Mouse (Mus musculus) lung, embryonic 14.5 days (tissue): Measurements from ENCODE around the gene Ltbp2. TPM values are rescaled to one million over a fixed set of nuclear protein-coding genes. Genes with fewer than 3 reads are reported as not detected.

ENCODE experiments used
- ATAC-seq: fragments of 200-750 bp; cut with Nextera tagmentation; 2 replicates; pipeline ENCODE4 v1.8.0; 2017; ENCODE audit warnings: mild to moderate bottlenecking, moderate TSS enrichment, moderate library complexity; ENCODE audit not compliant: insufficient read depth
- DNase-seq: peaks from one replicate; pipeline ENCODE4 v3.0.0-alpha.2; 2015
- H3K27ac ChIP-seq: fragments of 300-500 bp; sonication (generic); 2 replicates; pipeline ENCODE4 v1.5.1; 2014; ENCODE audit warnings: low read depth, mild to moderate bottlenecking, moderate library complexity
- H3K27me3 ChIP-seq: fragments of 300-500 bp; sonication (generic); 2 replicates; pipeline ENCODE4 v1.6.1; 2014; ENCODE audit warnings: low read length, control low read depth; ENCODE audit not compliant: insufficient read depth
- H3K36me3 ChIP-seq: fragments of 300-500 bp; sonication (generic); 2 replicates; pipeline ENCODE4 v1.6.1; 2014; ENCODE audit warnings: control low read depth; ENCODE audit not compliant: insufficient read depth
- H3K4me1 ChIP-seq: fragments of 300-500 bp; sonication (generic); 2 replicates; pipeline ENCODE4 v1.6.1; 2014; ENCODE audit warnings: antibody characterized with exemption, control low read depth; ENCODE audit not compliant: insufficient read depth
- H3K4me2 ChIP-seq: fragments of 300-500 bp; sonication (generic); 2 replicates; pipeline ENCODE4 v1.6.1; 2014; ENCODE audit warnings: mild to moderate bottlenecking
- H3K4me3 ChIP-seq: fragments of 300-500 bp; sonication (generic); 2 replicates; pipeline ENCODE4 v1.5.1; 2014; ENCODE audit warnings: low read depth, low read length
- H3K9ac ChIP-seq: fragments of 300-500 bp; sonication (generic); 2 replicates; pipeline ENCODE4 v1.6.1; 2014
- H3K9me3 ChIP-seq: fragments of 300-500 bp; sonication (generic); 2 replicates; pipeline ENCODE4 v1.6.1; 2016; ENCODE audit warnings: low read depth, low read length, control low read depth
- CTCF ChIP-seq: IDR thresholded peaks from 2 replicates; pipeline ENCODE4 v1.5.1; 2016; ENCODE audit warnings: antibody characterized with exemption, low read depth
- WGBS: fragments of 180-500 bp; shearing (Covaris S2); extraction: QIAGEN DNeasy Blood & Tissue Kit; methylation state at CpG from one replicate; pipeline ENCODE4 v1.1.7; 2014; 5-methylcytosine and 5-hydroxymethylcytosine counted together
- polyA plus RNA-seq: library from polyadenylated mRNA; unstranded; fragments of >200 nt; fragmentation: Nextera tagmentation; extraction: Ambion mirVana; gene quantifications from 2 replicates; pipeline ENCODE4 v1.2.1, GENCODE M21; 2014

Gene Ltbp2
- polyA plus RNA-seq, 1 experiment from 2014 or later, result 6.8 TPM

DNA sequence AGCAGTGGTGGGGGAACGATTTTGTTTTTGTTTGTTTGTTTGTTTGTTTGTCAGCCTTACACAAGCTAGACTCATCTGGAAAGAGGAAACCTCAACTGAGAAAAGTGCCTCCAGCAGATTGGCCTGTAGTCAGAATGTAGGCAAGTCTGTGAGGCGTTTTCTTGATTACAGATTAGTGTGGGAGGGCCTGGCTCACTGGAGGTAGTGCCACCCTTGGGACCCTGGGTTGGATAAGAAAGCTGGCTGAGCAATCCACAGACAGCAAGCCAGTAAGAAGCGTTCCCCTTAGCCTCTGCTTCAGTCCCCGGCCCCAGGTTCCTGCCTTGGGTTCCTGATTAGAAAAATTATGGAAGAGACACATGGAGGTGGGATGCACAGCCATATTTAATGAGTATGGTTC is 36.4 kb downstream of the Ltbp2 start:
- no peak for ATAC-seq
- no peaks in the 10 kb centered on the region for H3K4me1 ChIP-seq
- H3K4me3 ChIP-seq, result no peak overlapping the region
- 74% methylated on average over 4 of the region's 4 CpGs for WGBS
- no peaks in the 10 kb centered on the region for H3K36me3 ChIP-seq
- H3K4me2 ChIP-seq, result no peak overlapping the region
- H3K27me3 ChIP-seq, result no peaks in the 10 kb centered on the region
- no peaks in the 10 kb centered on the region for H3K9me3 ChIP-seq
- no peak overlapping the region for H3K27ac ChIP-seq
- H3K9ac ChIP-seq, result no peak overlapping the region
- no peak for DNase-seq
- no peak for TF ChIP-seq CTCF

GRCm38 (mm10) chr12:84835626-84836025 is 40.7 kb downstream of the Ltbp2 start:
- Histone ChIP-seq H3K4me2 (no peak overlapping the region), H3K27ac (peak overlapping the region; percentile 4; the same call in 1 of the 2 replicates), H3K36me3 (no peaks in the 10 kb centered on the region), H3K9me3 (no peaks in the 10 kb centered on the region), H3K9ac (no peak overlapping the region), H3K4me1 (no peaks in the 10 kb centered on the region), H3K27me3 (no peaks in the 10 kb centered on the region), H3K4me3 (no peak overlapping the region)
- no peak for TF ChIP-seq CTCF
- ATAC-seq (no peak), DNase-seq (no peak)
- WGBS, result 66% methylated on average over 5 of the region's 5 CpGs

DNA sequence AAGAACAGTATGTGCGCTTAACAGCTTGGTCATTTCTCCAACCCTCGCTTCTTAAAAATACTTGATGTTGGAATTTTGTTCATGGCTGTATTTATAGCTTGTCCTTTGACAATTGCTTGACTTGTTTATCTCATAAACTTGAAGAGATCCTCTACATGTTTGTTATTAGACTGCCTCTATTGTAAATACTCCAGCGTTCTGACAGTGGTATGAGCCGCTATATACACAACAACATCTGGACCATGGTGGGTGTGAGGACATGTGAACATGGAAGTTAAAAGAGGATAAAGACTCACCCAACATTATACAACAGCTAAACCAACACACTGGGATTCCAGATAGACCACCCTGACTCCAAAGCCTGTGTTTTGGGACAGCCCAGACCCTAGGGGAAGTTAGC is 41.6 kb downstream of the Ltbp2 start:
- Histone ChIP-seq H3K27me3 (no peaks in the 10 kb centered on the region), H3K9ac (no peak overlapping the region), H3K36me3 (no peaks in the 10 kb centered on the region), H3K4me3 (no peak overlapping the region), H3K4me1 (no peaks in the 10 kb centered on the region), H3K27ac (peak overlapping the region; percentile 4; the same call in 1 of the 2 replicates), H3K4me2 (no peak overlapping the region), H3K9me3 (no peaks in the 10 kb centered on the region)
- ATAC-seq, result peak; percentile 87
- TF ChIP-seq CTCF, result no peak
- 52% methylated on average over 4 of the region's 4 CpGs for WGBS
- DNase-seq, result peak; percentile 75

DNA sequence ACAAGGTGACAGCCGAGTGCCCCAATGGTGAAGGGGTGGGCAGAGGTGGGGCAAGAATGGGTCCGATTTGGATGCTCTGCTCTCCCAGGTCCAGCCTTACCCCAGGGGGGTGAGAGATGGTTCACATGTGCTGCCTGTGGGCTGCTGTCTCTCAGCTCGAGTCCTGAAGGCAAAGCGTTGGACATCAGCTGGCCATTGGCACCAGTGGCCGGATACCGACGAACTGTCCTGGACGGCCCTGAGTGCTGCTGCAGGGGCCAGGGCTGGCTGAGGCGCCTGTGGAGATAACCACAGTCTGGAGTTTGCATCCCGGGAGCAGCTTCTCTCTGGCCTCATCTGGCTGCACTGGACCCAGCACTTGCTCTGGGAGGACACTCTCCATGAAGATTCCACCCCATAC is 44.7 kb downstream of the Ltbp2 start:
- Histone ChIP-seq H3K27me3 (no peaks in the 10 kb centered on the region), H3K4me2 (no peak overlapping the region), H3K4me3 (no peak overlapping the region), H3K36me3 (no peaks in the 10 kb centered on the region), H3K4me1 (no peaks in the 10 kb centered on the region), H3K9me3 (no peaks in the 10 kb centered on the region), H3K27ac (no peak overlapping the region), H3K9ac (no peak overlapping the region)
- TF ChIP-seq CTCF, result no peak
- WGBS, result 70% methylated on average over 10 of the region's 10 CpGs
- ATAC-seq (no peak), DNase-seq (no peak)

DNA sequence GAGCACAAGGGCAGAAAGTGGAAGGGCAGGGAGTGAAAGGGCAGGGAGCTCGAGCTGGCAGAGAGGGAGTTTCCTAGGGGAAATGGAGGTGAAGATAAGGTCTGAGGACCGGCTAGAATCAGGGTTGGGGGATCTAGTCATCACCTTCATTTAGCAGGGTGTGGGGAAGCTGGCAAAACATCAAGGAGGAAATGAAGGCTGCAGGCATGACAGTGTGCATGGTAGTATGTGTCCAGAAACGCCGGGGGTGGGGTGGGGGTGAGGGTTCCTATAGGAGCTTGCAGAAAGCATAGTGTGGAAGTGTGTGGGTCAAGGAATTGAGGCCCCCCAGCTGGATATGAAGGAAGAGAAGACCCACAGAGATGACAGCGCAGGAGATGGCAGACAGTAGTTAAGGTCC is 45.2 kb downstream of the Ltbp2 start:
- TF ChIP-seq CTCF, result no peak
- WGBS, result 47% methylated on average over 5 of the region's 5 CpGs
- no peak for ATAC-seq
- no peak for DNase-seq
- no peaks in the 10 kb centered on the region for H3K27me3 ChIP-seq
- H3K36me3 ChIP-seq, result no peaks in the 10 kb centered on the region
- no peak overlapping the region for H3K4me2 ChIP-seq
- no peaks in the 10 kb centered on the region for H3K4me1 ChIP-seq
- H3K27ac ChIP-seq, result no peak overlapping the region
- H3K9ac ChIP-seq, result no peak overlapping the region
- H3K9me3 ChIP-seq, result no peaks in the 10 kb centered on the region
- H3K4me3 ChIP-seq, result no peak overlapping the region

DNA sequence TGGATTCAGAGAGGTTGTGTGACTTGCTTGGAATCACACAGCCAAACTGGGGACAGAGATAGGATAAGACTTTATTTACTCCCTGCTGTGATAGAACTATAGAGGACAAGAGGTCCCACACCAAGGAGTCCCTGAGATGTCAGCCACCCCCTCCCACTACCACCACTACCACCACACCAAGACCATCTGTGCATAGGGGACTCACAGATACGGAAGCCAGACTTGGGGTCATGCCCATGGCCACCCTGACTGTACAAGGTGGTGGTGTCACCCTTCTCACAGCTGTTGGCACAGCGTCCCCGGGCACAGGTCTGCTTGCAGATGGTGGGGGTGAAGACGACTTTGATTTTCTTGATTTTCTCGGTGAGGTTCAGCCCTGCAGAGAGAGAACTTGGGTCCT is 45.9 kb downstream of the Ltbp2 start:
- TF ChIP-seq CTCF, result no peak
- Histone ChIP-seq H3K4me2 (no peak overlapping the region), H3K27ac (no peak overlapping the region), H3K27me3 (no peaks in the 10 kb centered on the region), H3K4me3 (no peak overlapping the region), H3K4me1 (no peaks in the 10 kb centered on the region), H3K9ac (no peak overlapping the region), H3K36me3 (no peaks in the 10 kb centered on the region), H3K9me3 (no peaks in the 10 kb centered on the region)
- WGBS, result 89% methylated on average over 5 of the region's 5 CpGs
- no peak for ATAC-seq
- DNase-seq, result no peak

DNA sequence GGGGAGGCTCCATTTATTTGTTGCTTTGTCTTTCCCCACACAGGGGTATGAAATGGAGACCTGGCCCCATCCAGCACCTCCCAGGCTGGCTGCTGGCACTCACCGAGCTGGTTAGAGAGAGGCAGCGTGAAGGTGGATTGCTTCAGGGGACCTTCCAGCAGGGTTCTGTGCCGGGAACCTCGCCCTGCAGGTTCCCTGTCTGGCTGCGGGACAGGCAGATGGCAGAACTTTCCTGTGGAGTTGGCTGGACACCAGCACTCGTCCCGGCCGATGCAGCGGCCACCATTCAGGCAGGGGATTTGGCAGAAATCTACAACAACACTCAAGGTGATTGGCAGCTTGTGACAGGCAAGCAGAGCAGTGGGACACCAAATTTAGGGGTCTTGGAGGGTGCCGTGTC is 46.4 kb downstream of the Ltbp2 start:
- no peaks in the 10 kb centered on the region for H3K27me3 ChIP-seq
- no peak for ATAC-seq
- H3K9me3 ChIP-seq, result no peaks in the 10 kb centered on the region
- no peak overlapping the region for H3K9ac ChIP-seq
- TF ChIP-seq CTCF, result no peak
- H3K27ac ChIP-seq, result no peak overlapping the region
- H3K4me2 ChIP-seq, result no peak overlapping the region
- DNase-seq, result no peak
- H3K4me1 ChIP-seq, result no peaks in the 10 kb centered on the region
- WGBS, result 76% methylated on average over 10 of the region's 10 CpGs
- H3K36me3 ChIP-seq, result no peaks in the 10 kb centered on the region
- no peak overlapping the region for H3K4me3 ChIP-seq
